In the genomic region with DNA sequence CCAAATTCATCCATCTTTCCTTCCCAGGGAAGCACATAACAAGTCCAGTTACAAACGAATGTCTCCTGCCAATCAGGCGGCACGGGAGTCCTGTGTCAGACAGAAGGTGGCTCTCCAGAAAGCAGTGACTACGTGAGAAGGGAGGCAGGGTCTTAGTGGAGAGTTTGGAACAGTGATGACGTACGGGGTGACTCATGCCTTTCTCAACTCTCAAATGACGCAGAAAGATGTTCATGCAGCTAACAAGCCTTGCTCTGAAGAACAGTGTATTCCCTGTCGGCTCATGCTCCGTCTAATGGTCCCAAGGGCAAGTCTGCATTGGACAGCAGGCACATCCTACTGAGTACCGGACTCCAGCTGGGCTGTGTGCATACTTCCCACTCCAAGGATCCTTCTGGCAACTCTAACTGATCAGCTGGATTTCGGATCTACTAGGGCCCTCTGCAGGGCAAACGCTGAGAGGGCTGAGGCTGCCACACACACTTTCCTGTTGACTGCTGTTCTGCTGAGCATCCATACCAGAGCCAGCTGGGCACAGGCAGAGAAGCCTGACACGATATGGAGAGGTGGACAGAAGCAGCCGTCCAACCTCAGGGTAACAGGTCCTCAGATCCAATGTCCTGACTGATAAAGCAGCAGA, we compare ENCODE assay signal across 9 mouse cellular contexts.
DNase-seq lines count a peak whose midpoint lies in the region; ATAC-seq and TF ChIP-seq lines count a peak whose summit lies in the region.
"Had no signal": no experiment of that assay in that cellular context is flagged by ENCODE, and none has a peak within 500 bp of the region (broad histone marks: within the 10 kb centered on the region; RNA-seq: fewer than 3 reads in every experiment).

No protein-coding gene starts in this region.

- intact Hi-C loops in gastrocnemius, adult 2 months (cut with DNase I): no loop called here

- peak; percentile 14; the same call in 1 of the 2 replicates for TF ChIP-seq CTCF in gastrocnemius, adult 2 months (IDR thresholded peaks at IDR 0.05)

- no peak for DNase-seq in gastrocnemius, adult 2 months
- no peak for DNase-seq in gastrocnemius, postnatal 25 days
- DNase-seq in layer of hippocampus, adult 9-11 months: peak; percentile 33
- no peak for DNase-seq in layer of hippocampus, adult 9-10 months (ENCODE audit: low spot score)
- DNase-seq in ES-CJ7 (ENCODE audit: low read depth, low spot score) (peak; percentile 19), R1 (ENCODE audit: low read depth, low spot score) (peak; percentile 25)
- DNase-seq: heart, adult 2 months had no signal

- no peak overlapping the region for H3K4me3 ChIP-seq in gastrocnemius, adult 2 months
- H3K4me3 ChIP-seq: embryonic facial prominence, embryonic 12.5 days; heart, adult 2 months had no signal

- no peak for ATAC-seq in megakaryocyte progenitor cell, adult 5-6 weeks (replicated peaks; ENCODE audit: poor library complexity)

- H3K27ac ChIP-seq in gastrocnemius, adult 2 months: no peak overlapping the region
- H3K27ac ChIP-seq: embryonic facial prominence, embryonic 12.5 days; heart, adult 2 months had no signal

Comparison
In these comparisons a context has a peak if more than half of its experiments do, and no peak if none do; other contexts are left out.
1. DNase-seq: peak in layer of hippocampus, adult 9-11 months (single experiment), ES-CJ7 (single experiment) and R1 (single experiment); none in gastrocnemius, adult 2 months (single experiment), gastrocnemius, postnatal 25 days (single experiment) and layer of hippocampus, adult 9-10 months (single experiment).